Mouse (Mus musculus): Measurements from ENCODE around the gene Mrps18a.

Mrps18a gene

GRCm38 (mm10) chr17:46110402-46111289 is at the start of gene Mrps18a:
Gene Mrps18a (plus strand): TSS chr17:46110986.
- DNase-seq = peak; percentile 87 to 92

- DNase-seq = peak; percentile 74 to 81
Observed at GRCm38 (mm10) chr17:46063283-46063973, 47.4 kb upstream of the Mrps18a start.

- DNase-seq = no peak
Observed at GRCm38 (mm10) chr17:46063974-46064312, 46.8 kb upstream of the Mrps18a start.

GRCm38 (mm10) chr17:46070046-46070445 is 40.7 kb upstream of the Mrps18a start:
- DNase-seq = no peak

GRCm38 (mm10) chr17:46071531-46071930 is 39.3 kb upstream of the Mrps18a start:
- no peak for DNase-seq

- DNase-seq = peak; percentile 79 to 87
Observed at GRCm38 (mm10) chr17:46073730-46074301, 37.0 kb upstream of the Mrps18a start.

- DNase-seq = no peak
Observed at GRCm38 (mm10) chr17:46074398-46075115, 36.2 kb upstream of the Mrps18a start.

GRCm38 (mm10) chr17:46075116-46075485 is 35.7 kb upstream of the Mrps18a start:
- DNase-seq = peak; percentile 72 to 78

- DNase-seq = no peak
Observed at GRCm38 (mm10) chr17:46075551-46076259, 35.1 kb upstream of the Mrps18a start.

- DNase-seq = no peak
Observed at GRCm38 (mm10) chr17:46076260-46076551, 34.6 kb upstream of the Mrps18a start.

- no peak for DNase-seq
Observed at GRCm38 (mm10) chr17:46077921-46078534, 32.8 kb upstream of the Mrps18a start.

- DNase-seq = no peak
Observed at GRCm38 (mm10) chr17:46079037-46079436, 31.7 kb upstream of the Mrps18a start.

GRCm38 (mm10) chr17:46080388-46080787 is 30.4 kb upstream of the Mrps18a start:
- DNase-seq = no peak

GRCm38 (mm10) chr17:46081042-46081441 is 29.7 kb upstream of the Mrps18a start:
- no peak for DNase-seq

GRCm38 (mm10) chr17:46081657-46082056 is 29.1 kb upstream of the Mrps18a start:
- DNase-seq = peak; percentile 33 to 45

GRCm38 (mm10) chr17:46083381-46083780 is 27.4 kb upstream of the Mrps18a start:
- no peak for DNase-seq

GRCm38 (mm10) chr17:46084091-46084501 is 26.7 kb upstream of the Mrps18a start:
- DNase-seq = peak; percentile 92 to 94

- peak; percentile 53 to 68 for DNase-seq
Observed at GRCm38 (mm10) chr17:46086341-46086870, 24.4 kb upstream of the Mrps18a start.

- DNase-seq = no peak
Observed at GRCm38 (mm10) chr17:46091351-46091750, 19.4 kb upstream of the Mrps18a start.

GRCm38 (mm10) chr17:46091899-46092298 is 18.9 kb upstream of the Mrps18a start:
- DNase-seq = no peak

GRCm38 (mm10) chr17:46098525-46098924 is 12.3 kb upstream of the Mrps18a start:
- DNase-seq = no peak

- no peak for DNase-seq
Observed at GRCm38 (mm10) chr17:46101906-46102305, 8.9 kb upstream of the Mrps18a start.
